Mouse (Mus musculus) spleen, postnatal 0 days (tissue): Measurements from ENCODE around the gene Repin1. TPM values are rescaled to one million over a fixed set of nuclear protein-coding genes. Genes with fewer than 3 reads are reported as not detected.

ENCODE experiments used
- polyA plus RNA-seq: library from polyadenylated mRNA; unstranded; fragments of >200 nt; fragmentation: Nextera tagmentation; extraction: Ambion mirVana; gene quantifications from 2 replicates; pipeline ENCODE4 v1.2.1, GENCODE M21; 2015

The Repin1 gene
- 5.5 and 7.3 TPM in 2 replicates for polyA plus RNA-seq

DNA sequence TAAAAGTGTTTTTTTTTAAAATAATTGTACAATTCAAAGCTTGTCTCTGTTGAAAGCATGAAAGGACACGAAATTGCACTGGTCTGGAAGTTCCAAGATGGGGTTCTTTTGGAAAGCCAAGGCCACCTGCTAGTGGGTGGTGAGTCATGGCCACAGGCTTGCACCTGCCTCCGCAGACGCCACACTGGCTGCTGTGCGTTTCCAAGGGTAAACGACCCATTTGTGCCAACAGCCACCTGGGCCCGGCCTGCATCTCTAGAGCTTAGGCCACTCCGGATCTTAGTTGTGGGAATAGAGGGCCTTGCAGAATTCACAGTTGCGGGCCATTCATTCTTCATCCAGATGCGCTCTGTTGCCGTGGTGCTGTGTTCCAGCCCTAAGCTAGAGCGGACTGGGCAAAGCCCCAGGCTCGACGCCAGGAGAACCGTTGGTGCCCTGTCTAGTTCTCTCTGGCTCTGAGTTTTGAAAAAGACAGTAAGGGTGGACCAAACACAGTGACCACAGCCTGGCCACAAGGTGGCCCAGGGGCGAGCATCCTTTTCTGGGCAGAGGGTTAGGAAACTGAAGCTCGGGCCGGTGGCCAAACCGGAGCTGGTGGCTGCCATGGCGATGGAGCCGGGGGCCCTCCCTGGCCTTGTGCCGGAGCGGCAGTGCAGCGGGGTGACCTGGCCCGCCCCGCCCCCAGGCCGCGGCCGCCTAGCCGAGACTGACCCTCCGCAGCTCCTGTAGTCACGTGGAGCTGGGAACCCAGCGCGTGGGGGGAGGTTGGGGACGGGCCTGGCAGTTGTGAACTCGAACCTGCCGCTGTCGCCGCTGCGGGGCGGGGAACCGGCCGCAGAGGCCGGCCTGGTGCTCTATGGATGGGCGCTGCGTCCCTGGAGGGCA lies at the start of gene Repin1, which contains the start of gene Gm44965:
Repin1 (plus strand) TSS at position 726 of the 885 bp plus-strand sequence.
Gm44965 (plus strand) TSS at position 784 of the 885 bp plus-strand sequence.

DNA sequence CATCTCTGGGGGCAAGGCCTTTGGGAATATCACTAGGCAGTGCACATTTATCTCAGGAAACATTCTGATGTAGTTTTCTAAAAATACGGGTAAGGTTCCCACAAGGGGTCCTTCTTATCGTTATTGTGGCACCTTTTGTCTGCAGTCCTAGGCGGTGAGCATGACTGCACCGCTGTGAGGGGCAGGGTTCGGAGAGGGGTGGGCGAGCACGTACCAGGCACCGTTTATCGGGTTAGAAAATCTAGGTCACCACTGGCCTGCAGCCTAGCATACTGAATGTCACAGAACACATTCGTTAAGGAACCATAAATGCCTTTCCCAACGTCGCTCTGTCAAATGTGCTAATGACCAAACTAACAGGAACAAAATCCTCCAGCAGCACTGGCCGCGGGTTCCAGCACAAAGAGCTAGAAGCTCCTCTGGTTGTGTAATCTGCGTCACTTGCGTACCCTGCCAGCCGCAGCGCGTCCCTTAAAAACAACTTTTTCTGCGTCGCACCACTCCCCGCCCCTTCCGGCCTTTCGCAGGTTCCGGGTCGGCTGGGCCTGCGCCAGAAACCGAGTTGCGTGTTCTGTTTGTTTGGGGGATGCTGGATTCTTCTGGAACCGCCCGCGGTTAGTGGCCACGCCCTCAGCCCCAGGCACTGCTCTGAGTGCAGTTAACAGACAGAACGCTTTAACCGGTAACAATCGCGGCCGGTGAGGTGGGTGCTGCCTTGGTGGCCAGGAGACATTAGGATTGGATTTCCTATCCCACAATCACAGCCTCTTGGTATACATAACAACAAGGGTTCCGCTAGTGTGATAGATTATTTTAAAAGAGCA lies 39.2 kb upstream of the Repin1 start, which contains the start of gene Lrrc61:
Lrrc61 (plus strand) TSS at position 517 of the 824 bp plus-strand sequence.

DNA sequence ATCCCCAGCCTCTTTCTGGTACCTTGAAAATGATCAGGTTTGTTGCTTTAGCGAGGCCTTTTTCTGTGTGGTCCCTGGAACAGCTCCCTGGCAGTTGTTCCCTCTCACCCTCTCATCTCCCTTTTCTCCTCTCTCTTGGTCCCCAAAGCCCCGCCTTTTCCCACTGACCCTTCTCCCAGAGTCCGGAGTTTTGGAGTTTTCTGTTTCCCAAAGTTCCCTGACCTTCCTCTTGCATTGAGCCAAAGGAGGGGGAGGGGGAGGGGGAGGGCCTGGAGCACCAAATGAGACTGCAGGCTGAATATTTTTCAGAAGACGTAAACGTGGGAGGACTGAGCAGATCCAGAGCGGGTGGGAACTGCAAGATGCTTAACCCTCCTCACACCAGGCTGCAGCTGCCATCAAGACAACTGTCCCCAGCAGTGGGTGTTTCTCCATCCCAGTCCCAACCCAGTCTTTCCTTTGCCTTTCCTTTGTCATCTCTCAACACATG lies 21.1 kb upstream of the Repin1 start, which contains the start of gene Rarres2:
Rarres2 (minus strand) TSS at position 218 of the 490 bp plus-strand sequence.

DNA sequence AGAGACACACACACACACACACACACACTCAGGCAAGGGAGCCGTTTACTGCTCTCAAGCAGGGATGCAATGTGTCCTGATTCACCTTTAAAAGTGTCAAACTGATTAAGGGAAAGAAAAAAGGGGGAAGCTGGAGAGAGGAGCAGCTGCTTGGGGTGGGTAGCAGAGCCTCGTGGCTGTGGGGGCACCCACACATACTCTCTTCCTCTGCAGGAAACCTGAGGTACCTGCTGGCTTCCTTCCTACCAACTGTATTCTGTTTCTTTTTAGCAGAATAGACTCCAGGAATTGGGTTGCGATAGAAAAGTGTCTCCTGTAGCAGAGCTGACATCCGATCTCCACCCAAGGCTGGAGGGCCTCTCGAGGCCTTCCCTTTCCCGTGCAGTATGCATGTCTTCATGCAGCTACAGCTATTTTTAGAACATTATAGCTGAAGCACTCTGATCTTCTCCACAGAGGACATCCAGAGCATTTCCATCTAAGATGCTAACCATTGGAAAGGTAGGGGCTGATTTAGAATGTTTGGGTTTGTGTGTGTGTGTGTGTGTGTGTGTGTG lies 4.4 kb upstream of the Repin1 start, which contains the start of gene Gm45021:
Gm45021 (plus strand) TSS at position 417 of the 557 bp plus-strand sequence.

DNA sequence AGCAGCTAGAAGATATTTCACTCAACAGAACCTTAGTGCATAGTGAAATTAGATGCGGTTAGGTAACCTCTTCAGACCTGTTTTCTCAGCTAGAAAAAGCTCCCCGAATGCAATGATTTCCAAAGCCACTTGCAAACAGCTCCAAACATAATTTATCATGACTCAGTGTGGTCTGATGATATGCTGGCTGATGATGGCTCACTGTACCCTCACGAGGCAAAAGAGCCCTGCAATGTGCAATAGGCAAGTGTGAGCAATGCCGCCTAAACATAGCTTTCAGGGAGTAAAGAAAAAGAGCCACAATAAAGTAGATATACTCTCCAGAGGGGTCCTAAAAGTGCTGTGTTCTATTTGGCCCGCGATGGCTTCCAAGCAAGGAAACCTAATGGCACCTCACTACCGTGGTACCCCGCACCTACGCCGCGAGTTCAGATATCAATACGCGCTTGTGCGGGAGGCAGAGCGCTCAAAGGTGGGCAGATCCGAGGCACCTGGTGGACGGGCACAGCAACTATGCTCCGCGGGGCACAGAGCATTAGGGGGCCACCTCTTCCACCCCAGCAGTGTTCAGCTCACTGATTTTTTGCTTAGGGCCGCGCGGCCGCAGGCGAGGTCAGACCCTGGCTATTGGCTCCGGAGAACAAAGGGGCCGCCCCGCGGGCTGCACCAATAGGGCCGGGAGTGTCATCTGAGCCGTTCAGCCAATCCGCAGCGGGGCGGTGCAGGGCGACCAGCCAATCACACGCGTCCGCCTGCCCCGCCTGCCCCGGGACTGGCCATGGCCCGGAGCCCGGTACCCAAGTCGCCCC lies 7.8 kb downstream of the Repin1 start, which contains the start of gene Zfp775:
Zfp775 (plus strand) TSS at position 793 of the 809 bp plus-strand sequence.

DNA sequence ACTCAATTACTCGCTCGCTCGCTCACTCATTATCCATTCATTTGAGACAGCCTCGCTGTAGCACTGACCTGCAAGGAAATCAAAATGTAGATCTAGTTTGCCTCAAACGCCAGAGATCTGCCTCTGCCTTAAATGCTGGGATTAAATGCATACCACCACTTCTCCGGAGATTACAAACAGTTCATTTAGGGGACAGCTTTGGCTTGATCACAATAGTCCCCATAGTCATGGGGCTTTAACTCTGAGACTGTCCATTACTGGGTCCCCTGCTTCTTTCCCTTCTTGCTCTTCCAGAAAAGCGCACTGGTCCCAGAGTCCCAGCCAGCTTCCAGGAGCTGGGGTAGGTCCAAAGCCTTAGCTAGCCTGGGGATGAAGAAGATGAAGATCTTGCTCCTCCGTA lies 32.8 kb downstream of the Repin1 start, which contains the start of gene AI854703:
AI854703 (plus strand) TSS at position 301 of the 400 bp plus-strand sequence.

DNA sequence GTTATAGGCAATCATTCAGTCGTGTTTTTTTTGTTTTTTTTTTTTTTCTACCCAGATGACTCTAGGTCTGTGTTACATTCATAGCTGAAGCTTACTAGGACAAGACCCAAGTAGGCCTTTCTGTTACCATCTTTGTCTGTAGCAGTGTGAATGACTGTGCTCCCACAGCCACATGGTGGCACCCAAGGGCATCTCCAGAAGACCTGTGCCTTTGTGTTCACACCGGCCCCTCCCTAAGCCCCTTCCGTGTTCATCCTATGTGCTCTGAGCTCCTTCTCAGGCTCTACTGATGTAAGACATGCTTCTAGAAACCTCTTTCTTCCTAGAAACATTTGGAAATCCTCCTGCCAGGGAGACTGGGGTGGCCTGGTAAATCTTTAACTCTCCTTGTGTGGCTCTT lies 53.3 kb downstream of the Repin1 start, which contains the start of gene Gimap8:
Gimap8 (plus strand) TSS at position 240 of the 400 bp plus-strand sequence.

Other genes with a start within 250 kb of the Repin1 start
- gene Krba1, start 198.3 kb upstream of the Repin1 start, polyA plus RNA-seq = 3.1 and 4.4 TPM in 2 replicates
- gene Zfp467, start 148.1 kb upstream of the Repin1 start, polyA plus RNA-seq = 6.0 and 9.4 TPM in 2 replicates
- 0.05 and 0.16 TPM in 2 replicates for gene Sspo, start 145.7 kb upstream of the Repin1 start, polyA plus RNA-seq
- gene Atp6v0e2, start 56.3 kb upstream of the Repin1 start, polyA plus RNA-seq = 2.2 and 3.2 TPM in 2 replicates
- 2.6 and 3.2 TPM in 2 replicates for gene Lrrc61, start 39.1 kb upstream of the Repin1 start, polyA plus RNA-seq
- 66.3 and 92.8 TPM in 2 replicates for gene Rarres2, start 21.1 kb upstream of the Repin1 start, polyA plus RNA-seq
- gene Gm45021, start 4.3 kb upstream of the Repin1 start, polyA plus RNA-seq = not detected in 2 replicates
- gene Gm44965, start 58 bp downstream of the Repin1 start, polyA plus RNA-seq = not detected in 2 replicates
- gene Zfp775, start 8.2 kb downstream of the Repin1 start, polyA plus RNA-seq = 1.1 and 2.1 TPM in 2 replicates
- 0.29 and 0.47 TPM in 2 replicates for gene AI854703, start 32.9 kb downstream of the Repin1 start, polyA plus RNA-seq
- gene Gimap8, start 53.4 kb downstream of the Repin1 start, polyA plus RNA-seq = 2.2 and 3.3 TPM in 2 replicates
- 10.8 and 13.3 TPM in 2 replicates for gene Gimap9, start 82.2 kb downstream of the Repin1 start, polyA plus RNA-seq
- gene Gimap4, start 90.7 kb downstream of the Repin1 start, polyA plus RNA-seq = 19.4 and 27.0 TPM in 2 replicates
- gene Gimap6, start 114.3 kb downstream of the Repin1 start, polyA plus RNA-seq = 20.1 and 29.3 TPM in 2 replicates
- gene Gm28053, start 124.7 kb downstream of the Repin1 start, polyA plus RNA-seq = 0.32 and 1.7 TPM in 2 replicates
- gene Gimap7, start 124.7 kb downstream of the Repin1 start, polyA plus RNA-seq = 0.99 and 1.6 TPM in 2 replicates
- 18.4 and 28.7 TPM in 2 replicates for gene Gimap1, start 145.2 kb downstream of the Repin1 start, polyA plus RNA-seq
- 17.8 and 24.8 TPM in 2 replicates for gene Gimap5, start 152.3 kb downstream of the Repin1 start, polyA plus RNA-seq
- 1.6 and 2.8 TPM in 2 replicates for gene Gimap3, start 177.0 kb downstream of the Repin1 start, polyA plus RNA-seq
- 50.5 and 64.7 TPM in 2 replicates for gene Tmem176a, start 247.0 kb downstream of the Repin1 start, polyA plus RNA-seq
- gene Tmem176b, start 247.6 kb downstream of the Repin1 start, polyA plus RNA-seq = 105 and 133 TPM in 2 replicates